Mouse (Mus musculus) heart, embryonic 11.5 days (tissue): ENCODE data around the gene Swi5. TPM values are rescaled to one million over a fixed set of nuclear protein-coding genes. Genes with fewer than 3 reads are reported as not detected.

Source experiments
- microRNA-seq: library from miRNA; unstranded; fragments of <30 nt; microRNA quantifications from one replicate; pipeline ENCODE4, GENCODE M21; 2016; ENCODE audit warnings: borderline number of aligned reads
- polyA plus RNA-seq: library from polyadenylated mRNA; unstranded; fragments of >200 nt; fragmentation: Nextera tagmentation; extraction: Ambion mirVana; gene quantifications from 2 replicates; pipeline ENCODE4 v1.2.1, GENCODE M21; 2014

The Swi5 gene
- polyA plus RNA-seq, 1 experiment from 2014 or later, result 125 TPM

Small RNA genes lying within 50 kb of the gene (microRNA-seq; reads per million reads assigned to microRNA genes)
- gene Gm23363 (0.75 reads per million, percentile 6 among the genes with 10 or more reads in this experiment), gene Mir199b (402 reads per million, percentile 78 among the genes with 10 or more reads in this experiment)

Other genes starting within 250 kb of the Swi5 start
- gene Fam78a, start 203.2 kb downstream of the Swi5 start, polyA plus RNA-seq, result 43.1 and 43.7 TPM in 2 replicates
- gene Plpp7, start 192.5 kb downstream of the Swi5 start, polyA plus RNA-seq, result 10.0 and 11.7 TPM in 2 replicates
- gene Prrc2b, start 137.0 kb downstream of the Swi5 start, polyA plus RNA-seq, result 39.3 and 40.6 TPM in 2 replicates
- 12.9 and 15.3 TPM in 2 replicates for gene Pomt1, start 51.5 kb downstream of the Swi5 start, polyA plus RNA-seq
- gene Uck1, start 27.9 kb downstream of the Swi5 start, polyA plus RNA-seq, result 42.1 and 44.3 TPM in 2 replicates
- gene Golga2, start 691 bp downstream of the Swi5 start, polyA plus RNA-seq, result 20.5 and 26.8 TPM in 2 replicates
- gene Ciz1, start 64.3 kb upstream of the Swi5 start, polyA plus RNA-seq, result 32.1 and 35.8 TPM in 2 replicates
- 10.1 and 11.6 TPM in 2 replicates for gene Dnm1, start 65.3 kb upstream of the Swi5 start, polyA plus RNA-seq
- 50.1 and 51.3 TPM in 2 replicates for gene 1110008P14Rik, start 93.9 kb upstream of the Swi5 start, polyA plus RNA-seq
- gene Lcn2, start 100.2 kb upstream of the Swi5 start, polyA plus RNA-seq, result 1.1 TPM in 1 of 2 replicates, not detected in the other
- 32.7 and 38.2 TPM in 2 replicates for gene Ptges2, start 107.8 kb upstream of the Swi5 start, polyA plus RNA-seq
- 5.1 and 5.3 TPM in 2 replicates for gene Naif1, start 162.4 kb upstream of the Swi5 start, polyA plus RNA-seq
- 7.9 and 8.5 TPM in 2 replicates for gene Slc25a25, start 163.4 kb upstream of the Swi5 start, polyA plus RNA-seq
- gene Fam102a, start 247.3 kb upstream of the Swi5 start, polyA plus RNA-seq, result 5.2 and 5.3 TPM in 2 replicates